Mouse (Mus musculus) adrenal gland, adult (tissue): Measurements from ENCODE around the gene Rbms1.

ENCODE experiments used
- DNase-seq, 2 experiments: peaks; one replicate each; pipeline ENCODE4 v3.0.0; 2022 to 2023; ENCODE audit warnings: low spot score in 1 of 2; ENCODE audit not compliant: inconsistent age in 2 of 2

Rbms1 gene

GRCm38 (mm10) chr2:60962671-60963421, at the start of gene Rbms1:
Rbms1 (minus strand) TSS chr2:60963192.
- DNase-seq = peak; percentile 80 to 94

GRCm38 (mm10) chr2:61012249-61012828, 49.3 kb upstream of the Rbms1 start:
- DNase-seq = no peak

- no peak for DNase-seq
These were observed 23.3 kb upstream of the Rbms1 start for GRCm38 (mm10) chr2:60986286-60986685.

- DNase-seq = peak; percentile 10 to 50
These were observed 15.7 kb upstream of the Rbms1 start for GRCm38 (mm10) chr2:60978538-60979313.

GRCm38 (mm10) chr2:60972189-60972814, 9.3 kb upstream of the Rbms1 start:
- no peak for DNase-seq

GRCm38 (mm10) chr2:60963616-60964015, 624 bp upstream of the Rbms1 start:
- no peak for DNase-seq

GRCm38 (mm10) chr2:60962001-60962670, 856 bp downstream of the Rbms1 start:
- DNase-seq = peak; percentile 61 to 86

GRCm38 (mm10) chr2:60961281-60961680, 1.7 kb downstream of the Rbms1 start:
- peak in 1 of 2 experiments; percentile 49 for DNase-seq

- DNase-seq = no peak
These were observed 14.8 kb downstream of the Rbms1 start for GRCm38 (mm10) chr2:60948241-60948640.

GRCm38 (mm10) chr2:60947817-60948216, 15.2 kb downstream of the Rbms1 start:
- no peak for DNase-seq

- peak; percentile 40 to 81 for DNase-seq
These were observed 22.5 kb downstream of the Rbms1 start for GRCm38 (mm10) chr2:60940454-60940961.

- peak in 1 of 2 experiments; percentile 81 for DNase-seq
These were observed 23.0 kb downstream of the Rbms1 start for GRCm38 (mm10) chr2:60939957-60940356.

- DNase-seq = no peak
These were observed 26.1 kb downstream of the Rbms1 start for GRCm38 (mm10) chr2:60936910-60937309.

- no peak for DNase-seq
These were observed 34.0 kb downstream of the Rbms1 start for GRCm38 (mm10) chr2:60928948-60929347.

- DNase-seq = no peak
These were observed 34.9 kb downstream of the Rbms1 start for GRCm38 (mm10) chr2:60927906-60928775.

- no peak for DNase-seq
These were observed 37.9 kb downstream of the Rbms1 start for GRCm38 (mm10) chr2:60925063-60925462.

- no peak for DNase-seq
These were observed 39.0 kb downstream of the Rbms1 start for GRCm38 (mm10) chr2:60923756-60924544.

- no peak for DNase-seq
These were observed 39.9 kb downstream of the Rbms1 start for GRCm38 (mm10) chr2:60923111-60923510.

- DNase-seq = peak in 1 of 2 experiments; percentile 54
These were observed 40.6 kb downstream of the Rbms1 start for GRCm38 (mm10) chr2:60922351-60922750.
